Mouse (Mus musculus) granulocyte monocyte progenitor cell, adult 5-6 weeks (primary cell): ENCODE data around the gene Supt3. TPM values are rescaled to one million over a fixed set of nuclear protein-coding genes. Genes with fewer than 3 reads are reported as not detected.

Experiments used
- ATAC-seq: replicated peaks from 2 replicates; pipeline ENCODE4 v1.8.0; 2016; ENCODE audit warnings: mild to moderate bottlenecking, moderate TSS enrichment, inconsistent platforms; ENCODE audit not compliant: poor library complexity, severe bottlenecking
- total RNA-seq, 2 experiments: library from RNA; stranded (forward) in 1 of 2; stranded (reverse) in 1 of 2; fragments of 200-712, 200-1000 nt in 1 of 2; fragments of >200 nt in 1 of 2; fragmentation: Nextera tagmentation in 1 of 2; gene quantifications; 2 replicates each; pipeline ENCODE4 v1.2.3; 2014 to 2017

Gene Supt3
- total RNA-seq, 2 experiments from 2014 or later, result 13.5 to 27.8 TPM

DNA sequence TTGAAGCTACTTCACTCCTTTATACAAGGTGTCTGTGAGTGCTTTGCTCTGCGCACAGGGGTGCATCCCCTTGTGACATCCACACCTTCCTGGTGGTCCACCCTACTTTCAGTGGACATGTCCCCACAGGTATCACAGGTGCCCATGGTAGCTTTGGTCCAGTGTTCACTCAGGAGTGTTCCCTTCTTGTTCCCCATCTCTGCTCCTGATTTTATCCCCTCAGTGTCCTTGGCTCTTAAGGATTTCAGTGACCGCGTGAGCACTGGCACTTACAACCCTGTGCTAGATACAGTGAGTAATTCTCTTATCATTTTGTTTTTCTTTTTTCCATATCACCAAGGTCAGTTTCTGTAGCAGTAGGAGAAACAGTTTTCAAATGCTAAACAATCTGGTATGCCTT is 171.4 kb downstream of the Supt3 start:
- no peak for ATAC-seq

GRCm38 (mm10) chr17:44956671-44957070 is 179.7 kb downstream of the Supt3 start:
- no peak for ATAC-seq

- peak; percentile 44 for ATAC-seq
Measured at GRCm38 (mm10) chr17:44963051-44963798, 186.3 kb downstream of the Supt3 start.

GRCm38 (mm10) chr17:44967186-44967585 is 190.2 kb downstream of the Supt3 start:
- no peak for ATAC-seq

DNA sequence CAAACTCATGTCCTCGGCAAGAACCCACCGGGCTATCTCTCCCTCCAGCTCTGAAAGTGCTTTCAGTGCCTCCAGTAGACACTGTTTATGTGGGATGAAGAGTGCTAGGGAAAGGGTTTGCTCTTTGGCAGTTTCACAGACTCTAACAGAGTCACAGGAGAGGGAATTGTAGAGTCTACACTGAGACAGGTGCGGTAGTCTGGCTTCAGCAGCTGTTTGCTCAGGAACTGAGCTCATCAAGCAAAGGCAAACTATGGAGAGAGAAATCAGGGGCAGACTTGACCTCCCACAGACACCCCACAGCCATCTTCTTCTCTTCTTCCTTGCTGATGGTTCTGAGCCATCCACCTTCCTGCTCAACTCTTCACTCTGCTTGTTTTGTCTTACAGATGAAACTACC is 193.3 kb downstream of the Supt3 start:
- no peak for ATAC-seq

- ATAC-seq, result no peak
Measured at GRCm38 (mm10) chr17:44973489-44973888, 196.5 kb downstream of the Supt3 start.

- no peak for ATAC-seq
Measured at GRCm38 (mm10) chr17:44977690-44978089, 200.7 kb downstream of the Supt3 start.

- peak; percentile 58 for ATAC-seq
Measured at GRCm38 (mm10) chr17:44987964-44988363, 211.0 kb downstream of the Supt3 start.

DNA sequence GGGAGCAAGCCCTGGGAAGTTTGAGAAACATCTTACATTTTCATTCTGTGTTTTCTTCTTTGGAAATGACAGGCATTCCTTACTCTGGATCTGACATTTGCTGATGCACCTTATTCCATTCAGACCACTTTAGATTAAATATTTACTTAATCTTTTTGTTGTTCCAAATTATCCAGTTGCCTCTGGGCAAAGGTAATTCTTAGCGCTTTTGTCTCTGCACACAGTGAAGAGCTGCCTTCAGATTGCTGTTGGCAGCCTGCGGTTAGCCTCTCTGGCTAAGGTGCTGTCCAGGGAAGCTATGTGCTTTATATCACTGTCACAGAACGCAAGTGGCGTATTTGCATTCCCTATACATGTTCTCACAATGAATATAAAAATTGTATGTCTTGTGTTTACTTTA is 226.4 kb downstream of the Supt3 start:
- ATAC-seq, result no peak

DNA sequence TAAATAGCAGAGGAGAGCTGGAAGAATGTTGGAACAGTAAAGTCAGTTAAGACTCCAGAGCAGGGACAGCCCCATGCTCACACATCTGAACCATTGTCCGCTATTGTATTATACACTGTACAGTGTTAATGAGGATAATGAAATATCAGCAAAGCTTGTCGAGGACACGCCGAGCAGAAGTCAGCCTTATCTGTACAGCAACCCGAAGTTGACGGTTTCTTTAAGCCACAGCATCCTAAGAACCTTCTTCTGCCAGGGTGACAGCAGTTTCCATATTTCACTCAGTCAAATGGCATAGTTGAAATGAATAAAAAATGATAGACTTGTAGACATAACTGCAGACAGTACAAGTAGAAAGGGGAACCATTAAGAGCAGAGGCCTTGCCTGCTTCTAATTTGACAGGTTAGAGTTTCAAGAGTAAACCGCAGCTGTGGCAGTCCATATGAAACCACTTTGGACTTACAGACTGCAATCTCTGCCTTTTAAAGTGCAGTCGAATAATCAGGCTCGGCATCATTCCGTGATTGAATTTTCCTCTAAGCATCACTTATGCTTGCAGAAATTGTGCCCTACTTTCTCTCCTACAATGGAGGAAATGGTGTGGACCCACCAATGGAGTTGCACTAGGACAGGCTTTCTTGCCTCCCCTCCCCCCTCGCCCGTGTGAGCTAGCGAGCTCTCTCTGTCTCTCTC is 227.7 kb downstream of the Supt3 start:
- no peak for ATAC-seq

DNA sequence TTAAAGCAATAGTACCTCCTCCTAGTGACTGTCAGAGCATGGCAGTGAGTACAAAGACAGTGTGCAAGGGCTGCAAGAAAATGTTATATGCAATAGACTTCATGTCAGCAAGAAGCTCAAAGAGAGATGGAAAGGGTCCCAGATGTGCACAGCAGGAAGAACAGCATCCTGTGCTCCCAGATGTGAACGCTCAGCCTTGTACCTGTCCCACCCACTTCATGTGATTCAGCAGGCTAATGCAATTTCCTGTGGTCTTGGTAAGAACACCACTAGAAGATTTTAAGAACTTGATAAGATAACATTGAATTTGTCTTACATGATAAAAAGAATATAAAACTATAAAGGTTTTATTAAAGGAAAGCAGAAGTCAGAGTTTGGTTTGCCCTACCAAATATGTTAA is 230.5 kb downstream of the Supt3 start:
- ATAC-seq, result no peak; the same call in 1 of the 2 replicates

- no peak for ATAC-seq
Measured at GRCm38 (mm10) chr17:45008663-45009062, 231.7 kb downstream of the Supt3 start.

- no peak for ATAC-seq
Measured at GRCm38 (mm10) chr17:45010409-45010808, 233.5 kb downstream of the Supt3 start.

GRCm38 (mm10) chr17:45016746-45017145 is 239.8 kb downstream of the Supt3 start:
- no peak for ATAC-seq

GRCm38 (mm10) chr17:45020155-45020930 is 243.4 kb downstream of the Supt3 start:
- no peak for ATAC-seq

- no peak for ATAC-seq
Measured at GRCm38 (mm10) chr17:45028441-45028840, 251.5 kb downstream of the Supt3 start.

GRCm38 (mm10) chr17:45029106-45029505 is 252.2 kb downstream of the Supt3 start:
- no peak for ATAC-seq

GRCm38 (mm10) chr17:45032209-45032608 is 255.3 kb downstream of the Supt3 start:
- ATAC-seq, result no peak

- no peak for ATAC-seq
Measured at GRCm38 (mm10) chr17:45033617-45034016, 256.7 kb downstream of the Supt3 start.

- ATAC-seq, result no peak
Measured at GRCm38 (mm10) chr17:45041084-45041483, 264.1 kb downstream of the Supt3 start.

GRCm38 (mm10) chr17:45045804-45046203 is 268.9 kb downstream of the Supt3 start:
- ATAC-seq, result no peak; the same call in 1 of the 2 replicates
